Mouse (Mus musculus) heart, adult 2 months (tissue): Measurements from ENCODE around the gene Rab14.

Experiments
- CTCF ChIP-seq: fragments of 200-600 bp; IDR thresholded peaks from 2 replicates; pipeline ENCODE4 v1.8.1; 2022; ENCODE audit warnings: antibody characterized with exemption, mild to moderate bottlenecking, moderate library complexity
- EP300 ChIP-seq: fragments of 200-500 bp; IDR thresholded peaks from 2 replicates; pipeline ENCODE4 v1.6.1; 2011; ENCODE audit warnings: low read depth, low read length, control low read depth; ENCODE audit not compliant: insufficient read depth
- POLR2A ChIP-seq: fragments of 200-500 bp; IDR thresholded peaks from 2 replicates; pipeline ENCODE4 v1.6.1; 2011; ENCODE audit warnings: mild to moderate bottlenecking, low read depth, low read length, control low read depth; ENCODE audit not compliant: insufficient read depth

DNA sequence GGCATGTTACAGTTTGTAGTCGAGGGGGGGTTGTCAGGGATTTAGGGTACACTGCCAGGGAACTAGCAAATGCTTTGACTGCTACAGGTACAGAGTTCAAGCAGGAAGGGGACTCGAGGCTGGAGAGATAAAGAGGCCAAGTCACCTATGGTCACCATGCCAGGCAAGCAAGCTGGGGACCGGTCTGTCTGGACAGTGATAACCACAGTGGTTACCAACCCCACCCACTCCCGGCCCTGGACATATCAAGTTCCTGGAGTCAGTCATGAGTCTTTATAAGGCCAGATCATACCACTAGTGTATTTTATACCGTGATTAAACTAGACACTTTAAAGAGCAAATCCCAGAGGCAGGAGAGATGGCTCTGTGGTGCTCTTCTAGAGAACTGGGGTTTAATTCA, 46.8 kb upstream of the Rab14 start:
- no peak for TF ChIP-seq CTCF
- TF ChIP-seq POLR2A, result no peak
- no peak for TF ChIP-seq EP300
